Mouse (Mus musculus) neural tube, embryonic 12.5 days (tissue): ENCODE data around the gene Homer1. TPM values are rescaled to one million over a fixed set of nuclear protein-coding genes. Genes with fewer than 3 reads are reported as not detected.

Experiments used
- ATAC-seq: fragments of 200-750 bp; cut with Nextera tagmentation; 2 replicates; pipeline ENCODE4 v1.8.0; 2017; ENCODE audit warnings: low read depth, mild to moderate bottlenecking, moderate TSS enrichment, moderate library complexity; ENCODE audit not compliant: low FRiP score
- H3K27ac ChIP-seq: fragments of 300-500 bp; sonication (generic); 2 replicates; pipeline ENCODE4 v1.5.1; 2016
- H3K27me3 ChIP-seq: fragments of 300-500 bp; sonication (generic); replicated peaks from 2 replicates; pipeline ENCODE4 v1.6.1; 2016; ENCODE audit warnings: mild to moderate bottlenecking
- H3K36me3 ChIP-seq: fragments of 300-500 bp; sonication (generic); 2 replicates; pipeline ENCODE4 v1.6.1; 2016; ENCODE audit warnings: mild to moderate bottlenecking
- H3K4me1 ChIP-seq: fragments of 300-500 bp; sonication (generic); 2 replicates; pipeline ENCODE4 v1.6.1; 2016
- H3K4me2 ChIP-seq: fragments of 300-500 bp; sonication (generic); replicated peaks from 2 replicates; pipeline ENCODE4 v1.6.1; 2016; ENCODE audit warnings: mild to moderate bottlenecking
- H3K4me3 ChIP-seq: fragments of 300-500 bp; sonication (generic); 2 replicates; pipeline ENCODE4 v1.5.1; 2016
- H3K9ac ChIP-seq: fragments of 300-500 bp; sonication (generic); 2 replicates; pipeline ENCODE4 v1.6.1; 2016; ENCODE audit warnings: mild to moderate bottlenecking
- H3K9me3 ChIP-seq: fragments of 300-500 bp; sonication (generic); 2 replicates; pipeline ENCODE4 v1.6.1; 2016; ENCODE audit warnings: mild to moderate bottlenecking
- WGBS: fragments of 180-500 bp; shearing (Covaris S2); methylation state at CpG from one replicate; pipeline ENCODE4 v1.1.7; 2016; 5-methylcytosine and 5-hydroxymethylcytosine counted together
- polyA plus RNA-seq: library from polyadenylated mRNA; unstranded; fragments of >200 nt; fragmentation: Nextera tagmentation; extraction: Ambion mirVana; gene quantifications from 2 replicates; pipeline ENCODE4 v1.2.1, GENCODE M21; 2016

The Homer1 gene
- polyA plus RNA-seq, 1 experiment from 2014 or later: 18.2 TPM

DNA sequence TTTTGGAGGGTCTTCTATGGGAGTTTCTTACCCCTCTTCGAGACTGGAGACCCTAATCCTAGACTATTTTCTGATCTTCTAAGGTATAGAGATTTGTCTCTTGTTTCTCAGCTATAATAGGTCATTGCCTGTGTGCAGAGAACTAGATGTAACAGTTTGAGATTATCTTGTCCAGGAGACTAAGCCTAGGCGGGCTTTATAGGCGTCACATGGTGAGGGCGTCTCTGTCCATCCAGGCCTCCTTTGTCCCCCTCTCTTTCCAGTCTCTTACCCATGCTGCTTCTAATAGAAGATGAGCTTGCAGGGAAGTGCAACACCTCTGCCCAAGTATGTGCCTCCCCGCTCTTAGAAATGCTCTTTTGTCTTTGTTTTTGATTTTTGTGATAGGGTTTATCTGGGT, 83.7 kb downstream of the Homer1 start:
- no peak for ATAC-seq
- H3K9ac ChIP-seq: no peak overlapping the region
- 91% methylated on average over 5 of the region's 5 CpGs for WGBS
- H3K27me3 ChIP-seq: no peaks in the 10 kb centered on the region
- no peak overlapping the region for H3K27ac ChIP-seq
- H3K36me3 ChIP-seq: no peaks in the 10 kb centered on the region
- no peaks in the 10 kb centered on the region for H3K9me3 ChIP-seq
- H3K4me1 ChIP-seq: no peaks in the 10 kb centered on the region
- H3K4me3 ChIP-seq: no peak overlapping the region
- H3K4me2 ChIP-seq: no peak overlapping the region

DNA sequence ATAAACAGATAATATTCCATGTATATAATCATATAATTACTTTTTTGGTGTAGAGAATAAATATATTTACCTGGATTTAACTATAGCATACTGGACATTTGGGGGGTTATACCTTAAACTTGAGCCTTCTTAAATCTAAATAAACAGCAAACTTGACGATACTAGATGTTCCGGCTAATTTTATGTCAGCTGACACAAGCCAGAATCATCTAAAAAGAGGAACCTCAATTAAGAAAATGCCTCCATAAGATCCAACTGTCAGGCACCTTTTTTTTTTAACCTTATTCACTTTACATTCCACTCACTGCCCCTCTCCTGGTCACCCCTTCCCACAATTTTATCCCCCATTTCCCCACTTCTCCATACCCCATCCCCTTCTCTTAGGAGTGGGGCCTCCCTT, 84.2 kb downstream of the Homer1 start:
- H3K27me3 ChIP-seq: no peaks in the 10 kb centered on the region
- H3K36me3 ChIP-seq: no peaks in the 10 kb centered on the region
- no peak overlapping the region for H3K4me2 ChIP-seq
- ATAC-seq: no peak
- H3K4me1 ChIP-seq: no peaks in the 10 kb centered on the region
- H3K9ac ChIP-seq: no peak overlapping the region
- no peak overlapping the region for H3K4me3 ChIP-seq
- H3K27ac ChIP-seq: no peak overlapping the region
- 94% methylated on average over 2 of the region's 2 CpGs for WGBS
- H3K9me3 ChIP-seq: no peaks in the 10 kb centered on the region

DNA sequence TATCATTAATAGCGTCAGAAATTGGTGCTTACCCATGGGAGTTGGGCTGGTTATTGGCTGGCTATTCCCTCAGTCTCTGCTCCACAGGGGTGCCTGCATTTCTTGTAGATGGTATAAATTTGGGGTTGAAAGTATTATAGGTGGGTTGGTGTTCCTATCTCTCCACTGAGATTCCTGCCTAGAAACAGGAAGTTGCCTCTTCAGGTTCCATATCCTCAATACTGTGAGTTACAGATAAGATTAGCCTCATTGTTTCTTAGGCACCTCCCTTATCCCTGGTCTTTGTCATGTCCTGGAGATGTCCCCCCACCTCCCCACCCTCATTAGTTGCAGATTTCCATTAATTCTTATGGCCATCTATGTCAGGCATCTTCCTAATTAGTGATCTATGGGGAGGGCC, 85.0 kb downstream of the Homer1 start:
- H3K9me3 ChIP-seq: no peaks in the 10 kb centered on the region
- H3K4me1 ChIP-seq: no peaks in the 10 kb centered on the region
- H3K36me3 ChIP-seq: no peaks in the 10 kb centered on the region
- no peak overlapping the region for H3K4me3 ChIP-seq
- no peak overlapping the region for H3K4me2 ChIP-seq
- no peaks in the 10 kb centered on the region for H3K27me3 ChIP-seq
- H3K9ac ChIP-seq: no peak overlapping the region
- 81% methylated on average over 1 of the region's 1 CpGs for WGBS
- H3K27ac ChIP-seq: no peak overlapping the region
- no peak for ATAC-seq

- H3K4me2 ChIP-seq: no peak overlapping the region
- ATAC-seq: no peak
- H3K27me3 ChIP-seq: no peaks in the 10 kb centered on the region
- WGBS: 71% methylated on average over 1 of the region's 1 CpGs
- H3K4me1 ChIP-seq: no peaks in the 10 kb centered on the region
- no peaks in the 10 kb centered on the region for H3K36me3 ChIP-seq
- no peak overlapping the region for H3K27ac ChIP-seq
- H3K9ac ChIP-seq: no peak overlapping the region
- no peak overlapping the region for H3K4me3 ChIP-seq
- H3K9me3 ChIP-seq: no peaks in the 10 kb centered on the region
Measured at GRCm38 (mm10) chr13:93385147-93385546, 85.7 kb downstream of the Homer1 start.

DNA sequence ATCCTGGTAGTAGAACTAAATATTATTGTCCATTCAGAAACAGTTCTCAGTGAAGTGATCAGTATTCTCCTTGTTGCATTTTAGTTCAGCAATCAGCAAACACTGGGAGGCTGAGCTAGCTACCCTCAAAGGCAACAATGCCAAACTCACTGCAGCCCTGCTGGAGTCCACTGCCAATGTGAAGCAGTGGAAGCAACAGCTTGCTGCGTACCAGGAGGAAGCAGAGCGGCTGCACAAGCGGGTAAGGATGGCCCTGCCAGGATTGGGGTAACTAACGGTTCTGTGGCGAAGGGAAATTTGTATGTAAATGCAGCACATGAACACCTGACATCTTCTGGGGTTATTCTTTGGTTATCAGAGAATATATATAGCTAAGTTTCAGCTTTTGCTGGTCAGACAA, 88.0 kb downstream of the Homer1 start:
- Histone ChIP-seq H3K27ac (no peak overlapping the region), H3K27me3 (no peaks in the 10 kb centered on the region), H3K36me3 (peaks cover 5% of the 10 kb centered on the region; the same call in 1 of the 2 replicates), H3K4me3 (no peak overlapping the region), H3K9me3 (no peaks in the 10 kb centered on the region), H3K4me2 (no peak overlapping the region), H3K4me1 (no peaks in the 10 kb centered on the region), H3K9ac (no peak overlapping the region)
- 76% methylated on average over 5 of the region's 5 CpGs for WGBS
- no peak for ATAC-seq

DNA sequence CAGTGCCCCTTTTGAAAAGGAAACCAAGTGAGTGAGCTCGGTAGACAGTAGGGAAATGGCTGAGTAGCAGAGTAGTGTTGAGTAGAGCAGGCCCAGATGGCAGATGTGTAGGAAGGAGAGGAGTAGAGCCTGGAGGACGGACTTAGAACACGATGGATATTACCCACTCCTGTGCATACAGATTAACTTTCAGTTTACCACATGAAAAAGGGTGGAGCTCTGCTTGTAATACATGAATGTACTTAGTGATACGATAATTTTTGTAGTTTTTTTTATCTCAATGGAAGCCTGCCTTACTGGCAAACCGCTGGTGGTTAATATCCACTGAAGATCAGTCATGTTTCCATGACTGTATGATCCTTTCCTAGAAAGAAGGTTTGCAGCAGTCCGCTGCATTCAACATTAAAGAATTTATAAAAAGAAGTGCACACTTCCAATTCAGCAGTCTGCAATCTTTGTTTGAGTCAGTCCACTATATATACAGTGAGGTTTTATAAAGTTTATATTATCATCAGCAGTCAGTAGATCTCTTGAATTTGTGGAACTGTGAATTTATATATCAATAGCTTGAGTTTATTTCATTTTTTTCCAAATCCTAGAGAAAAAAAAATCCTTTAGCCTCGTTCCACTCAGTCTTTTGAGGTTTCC, 89.3 kb downstream of the Homer1 start:
- whole genome bisulfite sequencing: 82% methylated on average over 7 of the region's 7 CpGs
- H3K4me2 ChIP-seq: no peak overlapping the region
- H3K27me3 ChIP-seq: no peaks in the 10 kb centered on the region
- no peak overlapping the region for H3K27ac ChIP-seq
- H3K9ac ChIP-seq: no peak overlapping the region
- H3K36me3 ChIP-seq: peaks cover 10% of the 10 kb centered on the region; the same call in 1 of the 2 replicates
- H3K4me3 ChIP-seq: no peak overlapping the region
- no peaks in the 10 kb centered on the region for H3K4me1 ChIP-seq
- H3K9me3 ChIP-seq: no peaks in the 10 kb centered on the region
- ATAC-seq: no peak

GRCm38 (mm10) chr13:93389242-93389625, 89.8 kb downstream of the Homer1 start:
- Histone ChIP-seq H3K27me3 (no peaks in the 10 kb centered on the region), H3K36me3 (peaks cover 12% of the 10 kb centered on the region; the same call in 1 of the 2 replicates), H3K27ac (no peak overlapping the region), H3K4me3 (no peak overlapping the region), H3K9ac (no peak overlapping the region), H3K9me3 (no peaks in the 10 kb centered on the region), H3K4me1 (no peaks in the 10 kb centered on the region), H3K4me2 (no peak overlapping the region)
- WGBS: 52% methylated on average over 2 of the region's 2 CpGs
- no peak for ATAC-seq

DNA sequence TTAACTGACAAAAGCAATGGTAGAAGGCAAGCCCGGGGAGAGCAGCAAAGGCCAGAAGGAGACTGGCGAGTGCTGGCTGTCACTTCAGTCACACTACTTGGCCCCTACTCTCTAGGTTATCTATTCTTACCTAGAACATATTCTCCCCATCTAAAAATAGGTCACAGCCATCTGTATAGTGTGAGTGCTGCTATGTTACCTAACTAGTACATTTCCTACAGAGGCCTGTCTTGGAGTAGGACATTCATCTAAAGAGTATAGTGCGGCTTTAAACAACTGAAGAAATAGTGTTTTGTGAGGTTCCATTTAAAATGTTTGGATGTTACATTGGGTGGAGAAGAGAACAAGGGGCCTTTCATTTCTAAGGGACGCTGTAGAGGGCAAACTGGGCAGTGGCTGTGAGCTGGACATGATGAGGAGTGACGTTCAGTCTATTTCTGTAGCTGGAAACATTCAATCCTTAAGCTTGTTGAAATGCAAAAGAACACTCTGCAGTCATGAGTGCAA, 100.3 kb downstream of the Homer1 start:
- Histone ChIP-seq H3K4me1 (no peaks in the 10 kb centered on the region), H3K27ac (no peak overlapping the region), H3K9ac (no peak overlapping the region), H3K36me3 (peaks cover 11% of the 10 kb centered on the region; the same call in 1 of the 2 replicates), H3K4me3 (no peak overlapping the region), H3K4me2 (no peak overlapping the region), H3K9me3 (no peaks in the 10 kb centered on the region), H3K27me3 (no peaks in the 10 kb centered on the region)
- WGBS: 88% methylated on average over 5 of the region's 5 CpGs
- no peak for ATAC-seq

- Histone ChIP-seq H3K27me3 (no peaks in the 10 kb centered on the region), H3K27ac (no peak overlapping the region), H3K36me3 (peaks cover 10% of the 10 kb centered on the region), H3K4me2 (no peak overlapping the region), H3K9ac (no peak overlapping the region), H3K4me1 (no peaks in the 10 kb centered on the region), H3K4me3 (no peak overlapping the region), H3K9me3 (no peaks in the 10 kb centered on the region)
- no peak for ATAC-seq
- 91% methylated on average over 7 of the region's 7 CpGs for WGBS
Measured at GRCm38 (mm10) chr13:93401947-93402346, 102.5 kb downstream of the Homer1 start.

GRCm38 (mm10) chr13:93406855-93407254, 107.4 kb downstream of the Homer1 start:
- 90% methylated on average over 5 of the region's 5 CpGs for WGBS
- peaks cover 8% of the 10 kb centered on the region for H3K36me3 ChIP-seq

DNA sequence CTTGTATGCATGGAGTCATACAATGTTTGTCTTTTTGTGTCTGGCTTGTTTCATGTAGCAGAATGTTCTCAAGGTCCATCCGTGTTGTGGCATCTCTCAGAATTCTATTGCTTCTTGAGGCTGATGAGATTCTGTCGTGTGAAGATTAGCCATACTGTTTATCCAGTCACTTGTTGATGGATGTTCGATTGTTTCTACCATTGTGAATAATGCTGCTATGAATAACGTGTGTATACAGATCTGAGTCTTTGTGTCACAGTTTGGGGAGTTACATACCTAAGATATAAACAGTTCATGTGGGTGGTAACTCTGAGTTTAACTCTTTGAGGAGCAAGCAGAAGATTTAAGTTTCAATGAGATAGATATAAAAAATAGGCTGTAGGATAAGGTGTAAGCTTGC, 110.9 kb downstream of the Homer1 start:
- H3K9ac ChIP-seq: no peak overlapping the region
- no peaks in the 10 kb centered on the region for H3K27me3 ChIP-seq
- H3K36me3 ChIP-seq: peaks cover 8% of the 10 kb centered on the region
- H3K27ac ChIP-seq: no peak overlapping the region
- H3K4me2 ChIP-seq: no peak overlapping the region
- 90% methylated on average over 4 of the region's 4 CpGs for WGBS
- H3K9me3 ChIP-seq: no peaks in the 10 kb centered on the region
- no peak for ATAC-seq
- no peak overlapping the region for H3K4me3 ChIP-seq
- no peaks in the 10 kb centered on the region for H3K4me1 ChIP-seq

More at GRCm38 (mm10) chr13:93406855-93407254, 107.4 kb downstream of the Homer1 start:
- Histone ChIP-seq H3K4me2 (no peak overlapping the region), H3K4me3 (no peak overlapping the region), H3K4me1 (no peaks in the 10 kb centered on the region), H3K27ac (no peak overlapping the region), H3K9ac (no peak overlapping the region), H3K9me3 (no peaks in the 10 kb centered on the region), H3K27me3 (no peaks in the 10 kb centered on the region)
- no peak for ATAC-seq

DNA sequence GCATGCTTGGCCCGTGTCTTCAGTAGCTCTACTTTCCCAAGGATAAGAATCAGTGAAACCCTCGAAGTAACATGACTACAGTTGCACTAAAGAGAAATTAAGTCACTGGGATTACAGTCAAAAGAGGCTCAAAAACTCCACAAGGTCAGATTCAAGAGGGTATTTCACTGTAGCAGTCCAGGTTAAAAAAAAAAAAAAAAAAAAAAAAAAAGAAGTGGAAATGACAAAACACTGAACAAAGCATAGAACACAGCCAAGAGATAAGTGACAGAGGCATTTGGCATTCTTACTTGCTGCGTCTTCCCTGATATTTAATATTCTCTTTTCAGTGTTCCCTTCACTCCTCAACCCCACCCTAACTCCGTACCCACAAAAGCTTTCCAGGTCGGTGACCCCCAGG, 115.6 kb downstream of the Homer1 start:
- WGBS: 93% methylated on average over 5 of the region's 5 CpGs
- ATAC-seq: no peak
- no peak overlapping the region for H3K27ac ChIP-seq
- no peaks in the 10 kb centered on the region for H3K36me3 ChIP-seq
- no peak overlapping the region for H3K4me3 ChIP-seq
- H3K27me3 ChIP-seq: no peaks in the 10 kb centered on the region
- no peaks in the 10 kb centered on the region for H3K4me1 ChIP-seq
- H3K4me2 ChIP-seq: no peak overlapping the region
- no peak overlapping the region for H3K9ac ChIP-seq
- no peaks in the 10 kb centered on the region for H3K9me3 ChIP-seq

DNA sequence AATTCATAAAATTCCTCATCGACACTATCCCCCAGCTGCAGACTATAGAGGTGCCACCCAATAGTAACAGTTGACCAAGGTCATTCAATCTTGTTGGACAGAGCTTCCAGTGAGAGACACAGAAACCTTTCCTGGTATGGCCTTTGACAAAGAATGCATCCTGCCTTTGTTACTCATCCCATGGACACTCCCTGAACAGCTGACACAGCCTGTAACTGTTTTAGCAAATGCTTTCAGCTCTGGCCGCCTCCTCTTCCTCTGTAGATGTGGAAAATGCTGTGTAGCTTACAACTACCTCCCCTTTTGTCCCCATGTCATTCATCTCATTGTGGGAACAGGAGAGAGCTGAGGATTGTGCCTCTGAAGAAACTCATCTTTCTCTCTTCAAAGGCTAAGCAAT, 118.9 kb downstream of the Homer1 start:
- H3K4me3 ChIP-seq: no peak overlapping the region
- H3K9me3 ChIP-seq: no peaks in the 10 kb centered on the region
- H3K4me1 ChIP-seq: no peaks in the 10 kb centered on the region
- 91% methylated on average over 2 of the region's 2 CpGs for WGBS
- no peak overlapping the region for H3K4me2 ChIP-seq
- no peak for ATAC-seq
- no peaks in the 10 kb centered on the region for H3K27me3 ChIP-seq
- H3K9ac ChIP-seq: no peak overlapping the region
- no peak overlapping the region for H3K27ac ChIP-seq
- H3K36me3 ChIP-seq: no peaks in the 10 kb centered on the region
